Mouse (Mus musculus): Measurements from ENCODE around the gene Polr2b. TPM values are rescaled to one million over a fixed set of nuclear protein-coding genes. Genes with fewer than 3 reads are reported as not detected.

Gene Polr2b
- total RNA-seq, 2 experiments from 2014 or later = 32.8 to 36.7 TPM

DNA sequence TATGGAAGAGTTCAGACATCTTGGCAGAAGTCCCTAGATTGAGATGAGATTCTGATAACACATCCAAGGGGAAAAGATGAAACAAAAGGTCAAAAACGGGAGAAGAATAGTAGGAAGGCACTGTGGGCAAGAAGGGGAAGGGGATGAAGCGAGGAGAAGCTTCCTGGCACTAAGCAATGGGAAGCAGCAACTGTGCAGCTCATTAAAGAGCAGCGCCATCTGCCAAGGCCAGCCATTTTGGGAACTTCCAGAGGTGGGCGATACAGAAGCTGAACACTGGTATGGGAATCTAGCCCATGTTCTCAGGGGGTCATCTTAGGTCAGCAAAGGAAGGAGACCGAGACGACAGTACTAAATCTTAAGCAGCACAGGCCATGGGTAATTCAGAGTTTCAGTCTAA, 53.7 kb downstream of the Polr2b start:
- DNase-seq = no peak

GRCm38 (mm10) chr5:77364443-77365038, 54.6 kb downstream of the Polr2b start:
- DNase-seq = no peak

DNA sequence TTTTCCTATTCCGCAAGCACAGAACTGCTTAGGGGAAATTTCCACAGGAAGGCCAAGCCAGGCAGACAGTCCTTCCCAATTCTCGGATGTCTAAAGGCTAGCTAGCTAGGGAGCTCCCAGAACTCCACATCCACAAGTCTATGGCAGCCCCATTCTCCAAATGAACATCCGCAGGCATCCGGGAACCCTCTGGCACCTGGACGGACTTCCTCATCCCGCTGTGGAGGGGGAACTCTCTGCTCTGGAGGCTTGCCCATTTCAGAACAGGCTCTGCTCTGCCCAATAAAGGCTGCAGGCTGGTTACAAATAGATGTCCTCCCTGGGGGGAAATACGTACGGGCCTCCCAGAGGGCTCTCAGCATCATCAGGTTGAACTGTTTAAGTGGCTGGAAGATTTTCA, 56.4 kb downstream of the Polr2b start:
- DNase-seq = peak in 1 of 2 experiments; percentile 64

DNA sequence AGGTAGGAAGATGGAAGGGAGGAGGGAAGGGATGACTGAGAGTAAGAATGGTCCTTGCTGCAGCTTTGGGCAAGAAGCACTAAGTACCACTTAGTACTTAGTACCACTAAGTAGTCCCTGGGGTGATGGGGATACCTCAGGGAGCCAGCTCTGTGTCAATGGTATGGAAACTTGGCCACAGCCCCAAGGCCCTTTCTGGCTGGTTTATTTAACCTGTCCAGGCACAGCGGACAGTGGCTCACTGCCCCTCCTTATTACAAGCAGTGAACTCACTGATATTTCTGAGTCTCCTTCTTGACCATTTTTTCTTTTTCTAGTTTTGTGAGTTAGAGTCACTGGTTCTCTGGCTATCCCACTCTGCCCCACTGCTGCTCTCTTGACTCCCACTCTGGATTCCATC, 57.2 kb downstream of the Polr2b start:
- no peak for DNase-seq

GRCm38 (mm10) chr5:77367682-77368081, 57.7 kb downstream of the Polr2b start:
- peak in 1 of 2 experiments; percentile 69 for DNase-seq

- DNase-seq = no peak
These were observed 58.2 kb downstream of the Polr2b start for GRCm38 (mm10) chr5:77368194-77368593.

DNA sequence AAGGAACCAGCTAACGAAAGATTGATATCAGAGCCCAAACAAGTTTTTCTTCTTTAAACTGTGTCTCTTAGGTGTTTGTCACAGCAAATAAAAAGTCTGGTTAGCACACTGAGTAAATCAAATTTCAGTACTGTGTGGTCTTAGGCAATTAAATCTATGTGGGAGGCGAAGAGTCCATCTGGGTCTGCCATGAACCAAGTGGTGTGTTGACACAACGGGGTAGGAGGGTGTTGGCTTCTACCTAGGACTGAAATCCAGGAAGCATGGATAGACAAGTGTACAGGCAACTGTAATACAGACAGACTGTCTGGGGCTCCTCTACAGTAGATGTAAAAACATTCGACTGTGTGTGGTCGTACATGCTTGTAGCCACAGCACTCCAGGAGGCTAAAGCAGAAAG, 59.4 kb downstream of the Polr2b start:
- DNase-seq = no peak

GRCm38 (mm10) chr5:77370378-77370892, 60.5 kb downstream of the Polr2b start:
- no peak for DNase-seq

DNA sequence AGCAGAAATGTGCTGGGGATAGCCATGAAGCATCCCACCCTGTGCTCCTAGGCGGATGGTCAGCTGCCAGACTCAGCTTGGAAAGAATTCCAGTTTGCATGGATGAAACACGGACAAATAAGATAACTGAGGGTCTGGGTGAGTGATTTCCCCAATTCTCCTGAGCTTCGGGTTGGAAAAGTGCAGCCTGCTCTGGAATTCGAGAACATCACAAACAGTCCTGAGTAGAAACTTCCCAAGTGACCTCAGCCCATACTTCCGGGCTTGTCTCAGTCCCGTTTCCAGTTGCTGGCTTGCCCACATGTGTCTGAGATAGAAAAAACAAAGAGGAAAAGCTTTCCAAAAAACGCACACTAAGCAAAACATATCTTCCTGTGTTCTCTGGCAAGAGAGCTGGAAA, 62.3 kb downstream of the Polr2b start:
- DNase-seq = peak; percentile 79 to 86

DNA sequence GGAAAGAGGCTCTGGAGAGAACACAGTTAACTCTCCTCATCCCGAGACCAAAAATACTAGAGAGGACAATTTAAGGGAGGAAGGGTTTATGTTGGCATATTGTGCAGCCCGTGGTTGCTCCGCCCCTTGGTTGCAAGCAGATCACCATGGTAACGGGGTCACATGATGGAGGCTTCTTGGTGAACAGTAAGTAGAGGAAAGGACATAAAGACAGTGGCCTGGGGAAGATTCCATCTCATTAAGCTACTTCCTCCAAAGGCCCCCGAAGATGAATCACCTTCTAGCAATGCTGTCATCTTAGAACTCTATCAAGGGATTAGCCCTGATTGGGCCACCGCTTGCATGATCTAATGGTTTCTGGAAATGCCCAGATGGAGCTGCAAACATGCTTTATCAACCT, 62.8 kb downstream of the Polr2b start:
- DNase-seq = peak in 1 of 2 experiments; percentile 69

DNA sequence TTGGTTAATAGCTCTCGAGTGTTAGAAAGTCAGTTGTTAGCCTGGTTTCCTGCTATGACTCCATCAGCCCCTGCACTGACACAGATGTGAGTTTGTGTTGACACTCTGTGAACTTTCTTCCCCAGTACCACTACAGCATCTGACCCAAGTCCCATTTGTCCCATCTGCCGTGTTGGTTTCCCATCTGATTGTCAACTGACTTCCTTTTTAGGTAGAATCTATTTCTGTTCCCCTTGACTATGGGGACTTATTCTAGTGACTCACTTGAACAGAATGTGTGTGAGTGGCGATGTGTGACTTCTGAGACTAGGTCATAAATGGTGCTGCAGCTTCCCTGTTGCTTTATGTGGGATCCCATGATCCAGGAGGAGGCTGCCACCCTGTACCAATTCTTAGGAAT, 65.0 kb downstream of the Polr2b start:
- DNase-seq = no peak

- no peak for DNase-seq
These were observed 65.6 kb downstream of the Polr2b start for GRCm38 (mm10) chr5:77375546-77375945.

DNA sequence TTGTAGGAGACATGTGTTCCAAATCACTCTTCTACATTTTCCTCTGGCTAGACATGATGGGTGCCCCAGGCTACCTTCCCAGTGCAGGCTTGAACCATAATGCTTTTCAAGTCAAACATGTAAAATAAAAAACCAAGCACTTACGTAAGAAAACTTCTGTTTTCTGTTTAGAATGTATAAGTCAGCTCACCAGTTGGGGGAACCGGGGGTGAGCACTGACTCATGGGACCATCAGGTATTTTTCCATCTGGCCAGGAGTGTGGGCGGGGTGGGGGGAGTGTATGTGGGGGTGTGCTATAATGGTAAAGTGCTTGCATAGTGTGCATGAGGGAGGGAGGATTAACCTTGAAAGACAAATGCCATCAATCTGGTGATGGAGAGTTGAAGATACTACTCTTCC, 68.1 kb downstream of the Polr2b start:
- DNase-seq = no peak

DNA sequence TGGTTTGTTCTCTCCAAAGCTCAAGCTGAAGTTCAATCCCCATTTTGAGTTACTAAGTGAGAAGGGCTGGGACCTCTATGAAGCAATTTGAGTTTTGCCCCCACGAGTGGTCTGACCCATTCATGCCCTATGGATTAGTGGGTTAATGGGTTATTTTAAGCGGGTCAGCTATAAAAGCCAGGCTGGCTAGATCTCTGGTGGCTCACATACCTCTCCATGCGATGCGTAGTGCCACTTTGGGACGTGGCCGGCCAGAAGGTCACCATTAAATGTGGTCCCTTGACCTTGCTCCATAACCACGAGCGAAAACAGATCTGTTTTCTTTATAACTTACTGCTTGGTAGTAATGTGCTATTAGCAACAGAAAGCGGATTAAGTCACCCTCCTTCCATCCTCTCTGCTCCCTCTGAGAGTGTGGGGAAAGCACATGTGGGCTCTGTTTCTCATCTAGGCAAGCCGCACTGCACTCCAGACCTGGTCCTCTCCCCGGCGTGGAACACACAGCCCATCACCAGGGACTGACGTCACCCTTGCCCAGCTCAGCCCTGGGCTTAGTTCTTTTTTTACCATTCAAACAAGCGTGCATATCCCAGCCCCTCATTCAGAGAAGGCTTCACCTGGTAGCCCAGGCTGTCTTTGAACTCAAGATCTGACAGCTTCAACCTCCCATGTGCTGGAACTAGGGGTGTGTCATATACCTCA, 69.6 kb downstream of the Polr2b start:
- DNase-seq = no peak

- DNase-seq = no peak
These were observed 70.5 kb downstream of the Polr2b start for GRCm38 (mm10) chr5:77380321-77380901.

DNA sequence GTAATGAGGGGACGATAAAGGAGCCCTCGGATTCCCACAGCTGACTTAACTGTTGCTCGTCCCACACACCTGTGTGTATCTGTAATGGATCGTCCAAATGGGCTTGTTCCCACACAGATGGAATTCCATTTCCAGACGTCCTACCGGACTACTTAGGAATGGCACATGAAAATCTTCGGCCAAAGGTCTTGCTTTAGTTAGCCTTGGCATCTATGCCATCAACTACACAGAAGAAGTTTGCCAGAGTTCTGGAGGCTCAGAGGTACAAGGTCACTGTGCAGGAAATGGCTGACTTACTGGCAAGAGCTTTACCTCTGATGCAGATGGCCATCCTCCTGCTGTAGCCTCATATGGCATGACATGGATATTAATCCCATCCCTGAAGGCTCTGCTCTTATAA, 71.3 kb downstream of the Polr2b start:
- no peak for DNase-seq

DNA sequence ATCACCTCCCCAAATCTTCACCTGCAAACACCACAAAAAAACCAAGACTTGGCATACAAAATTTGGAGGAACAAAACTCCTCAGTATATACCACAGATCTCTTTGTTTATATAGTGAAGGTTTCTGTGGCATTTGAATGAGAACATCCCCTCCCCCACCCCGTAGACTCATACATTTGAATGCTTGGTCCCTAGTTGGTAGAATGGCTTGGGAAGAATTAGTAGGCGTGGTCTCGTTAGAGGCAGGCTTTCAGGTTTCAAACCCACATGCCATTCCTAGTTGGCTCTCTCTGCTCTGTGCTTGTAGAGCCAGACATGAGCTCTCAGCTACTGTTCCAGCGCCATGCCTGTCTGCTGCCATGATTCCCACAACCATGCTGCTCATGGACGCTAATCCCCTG, 71.7 kb downstream of the Polr2b start:
- DNase-seq = no peak

- no peak for DNase-seq
These were observed 74.0 kb downstream of the Polr2b start for GRCm38 (mm10) chr5:77383799-77384554.

- DNase-seq = no peak
These were observed 74.8 kb downstream of the Polr2b start for GRCm38 (mm10) chr5:77384724-77385123.

GRCm38 (mm10) chr5:77385221-77385620, 75.3 kb downstream of the Polr2b start:
- DNase-seq = no peak

GRCm38 (mm10) chr5:77385900-77386595, 76.1 kb downstream of the Polr2b start:
- DNase-seq = no peak
